Mouse (Mus musculus) ES-CJ7 (cell line): ENCODE measurements around the gene Myl6b.

Experiments
- DNase-seq: peaks from one replicate; pipeline ENCODE4 v3.0.0; 2011; ENCODE audit warnings: low read depth, low spot score

Gene Myl6b

GRCm38 (mm10) chr10:128451014-128451413, 47.5 kb downstream of the Myl6b start:
- no peak for DNase-seq

- DNase-seq: no peak
These were observed 53.1 kb downstream of the Myl6b start for GRCm38 (mm10) chr10:128445407-128445806.

DNA sequence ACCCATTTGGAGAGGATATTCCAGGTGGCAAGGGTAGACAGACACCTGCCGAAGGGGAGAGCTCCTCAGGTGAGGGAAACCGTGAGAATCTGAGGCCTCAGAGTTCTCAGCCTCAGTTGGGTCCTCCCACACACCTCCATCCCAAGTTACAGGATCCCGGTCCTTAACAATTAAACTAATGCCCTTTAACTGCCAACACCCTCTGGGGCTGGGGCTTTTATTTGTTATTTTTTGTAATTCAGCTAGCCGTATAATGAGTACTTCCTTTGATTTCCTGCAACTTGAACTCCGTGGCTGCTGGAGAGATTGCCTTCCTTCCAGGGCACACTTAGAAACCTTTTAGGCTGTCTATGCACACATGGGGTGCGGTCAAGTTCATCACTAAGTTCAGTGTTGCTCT, 54.1 kb downstream of the Myl6b start:
- no peak for DNase-seq
